Mouse (Mus musculus) gastrocnemius, adult 18-20 months (tissue): Measurements from ENCODE around the gene Prc1. TPM values are rescaled to one million over a fixed set of nuclear protein-coding genes. Genes with fewer than 3 reads are reported as not detected.

Source experiments
- total RNA-seq, 2 experiments: library from RNA; stranded (reverse); gene quantifications; 2 replicates each; pipeline ENCODE4 v1.2.3; 2021

The Prc1 gene
- total RNA-seq, 2 experiments from 2014 or later: 0.19 TPM; not detected in 1

Other genes starting within 250 kb of the Prc1 start
- 100 to 1,000 TPM; 317 to 516 TPM for gene Idh2, start 179.1 kb upstream of the Prc1 start, total RNA-seq
- 1 to 10 TPM; 1.2 to 1.7 TPM for gene Sema4b, start 107.6 kb upstream of the Prc1 start, total RNA-seq
- 1 to 10 TPM; 5.2 to 8.8 TPM for gene Cib1, start 61.6 kb upstream of the Prc1 start, total RNA-seq
- gene Gdpgp1, start 61.6 kb upstream of the Prc1 start, total RNA-seq: under 1 TPM; 0.81 to 0.91 TPM
- gene Ttll13, start 48.1 kb upstream of the Prc1 start, total RNA-seq: under 1 TPM in 1 of 2 experiments, not detected in 1; 0.18 TPM
- gene Ngrn, start 33.2 kb upstream of the Prc1 start, total RNA-seq: 10 to 100 TPM; 20.7 to 22.5 TPM
- gene Vps33b, start 24.8 kb upstream of the Prc1 start, total RNA-seq: 1 to 10 TPM; 2.7 to 3.0 TPM
- gene Rccd1, start 30.0 kb downstream of the Prc1 start, total RNA-seq: 1 to 10 TPM; 6.7 to 7.8 TPM
- gene Unc45a, start 46.6 kb downstream of the Prc1 start, total RNA-seq: 10 to 100 TPM in 1 of 2 experiments, 1 to 10 TPM in 1; 9.9 to 10.1 TPM
- gene Hddc3, start 48.7 kb downstream of the Prc1 start, total RNA-seq: 10 to 100 TPM; 28.8 to 31.7 TPM
- gene Man2a2, start 76.9 kb downstream of the Prc1 start, total RNA-seq: 100 to 1,000 TPM; 132 to 136 TPM
- 1 to 10 TPM; 2.0 to 3.5 TPM for gene Fes, start 93.5 kb downstream of the Prc1 start, total RNA-seq
- 10 to 100 TPM; 52.8 to 53.9 TPM for gene Furin, start 111.0 kb downstream of the Prc1 start, total RNA-seq
- 1 to 10 TPM; 1.4 to 1.9 TPM for gene Blm, start 240.7 kb downstream of the Prc1 start, total RNA-seq